Mouse (Mus musculus): ENCODE measurements at regions not wholly inside any gene's neighbourhood (a gene's known extent, or its start where the extent isn't known, plus 50 kb on each side); places are given as distances from the start of the nearest gene placed in this dataset.

GRCm38 (mm10) chr2:129894906-129895305, 94.6 kb downstream of the Stk35 start:
- TF ChIP-seq GATA1 (IDR thresholded peaks at IDR 0.05; ENCODE audit: borderline replicate concordance, low read length) = no peak
- no peak for TF ChIP-seq TAL1 (conservative IDR thresholded peaks at IDR 0.05; ENCODE audit: low read depth, low read length)
- TF ChIP-seq CTCF (IDR thresholded peaks at IDR 0.05; ENCODE audit: low read depth, low read length) = no peak
- no peak for TF ChIP-seq POLR2AphosphoS5 (IDR thresholded peaks at IDR 0.05; ENCODE audit: insufficient replicate concordance, low read depth, low read length)
- TF ChIP-seq GATA2 (IDR thresholded peaks at IDR 0.05; ENCODE audit: borderline replicate concordance, low read depth, low read length) = no peak
